Mouse (Mus musculus) spleen, adult 18-20 months (tissue): ENCODE data around the gene Adgrf4.

Experiments
- DNase-seq, 2 experiments: peaks; one replicate each; pipeline ENCODE4 v3.0.0; 2022; ENCODE audit warnings: mixed read lengths in 2 of 2

Gene Adgrf4

GRCm38 (mm10) chr17:42692136-42692535, at the start of gene Adgrf4:
TSS of gene Adgrf4 (minus strand) at chr17:42692284.
- DNase-seq = no peak

GRCm38 (mm10) chr17:42741801-42742217, 49.7 kb upstream of the Adgrf4 start, which contains the start of gene Adgrf2:
TSS of gene Adgrf2 (minus strand) at chr17:42742179.
- DNase-seq = no peak

GRCm38 (mm10) chr17:42738794-42739193, 46.7 kb upstream of the Adgrf4 start:
- no peak for DNase-seq

DNA sequence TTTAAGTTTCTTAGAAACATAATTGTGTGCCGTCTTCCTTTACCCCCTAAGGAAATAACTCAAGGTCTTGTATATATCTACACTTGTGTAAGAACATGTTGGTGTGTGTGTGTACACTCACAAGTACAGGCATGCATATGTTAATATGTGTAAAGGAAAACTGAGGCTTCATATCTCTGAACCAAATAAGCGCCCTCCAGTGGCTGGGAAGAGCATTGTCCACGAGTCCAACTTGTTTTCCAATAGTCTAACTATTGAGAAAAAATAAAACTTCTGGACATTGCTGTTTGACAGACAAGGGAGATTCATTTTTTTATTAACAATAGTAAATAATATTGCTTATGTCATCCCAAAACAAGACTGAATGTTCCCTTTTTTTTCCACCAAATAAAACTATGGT, 25.1 kb upstream of the Adgrf4 start:
- DNase-seq = no peak

DNA sequence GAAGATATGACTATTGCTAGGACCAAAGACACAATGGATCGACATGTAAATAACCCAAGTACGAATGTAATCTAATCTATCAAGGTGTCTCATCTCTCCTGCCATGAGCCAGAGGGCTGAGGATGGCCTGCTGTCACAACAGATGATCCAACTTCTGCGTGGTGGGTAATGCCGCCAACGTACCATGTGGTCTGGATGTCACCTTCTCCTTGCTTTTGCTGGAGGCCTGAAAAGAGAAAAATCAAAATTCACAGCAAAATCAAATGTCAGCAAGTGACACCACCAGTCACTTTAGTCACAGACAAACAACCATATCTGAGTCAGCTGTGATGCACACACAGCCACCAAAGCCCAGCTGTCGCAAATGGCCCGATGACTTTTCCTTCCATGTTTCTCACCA, 22.9 kb upstream of the Adgrf4 start:
- DNase-seq = no peak

- no peak for DNase-seq
Measured at GRCm38 (mm10) chr17:42710717-42711116, 18.6 kb upstream of the Adgrf4 start.

DNA sequence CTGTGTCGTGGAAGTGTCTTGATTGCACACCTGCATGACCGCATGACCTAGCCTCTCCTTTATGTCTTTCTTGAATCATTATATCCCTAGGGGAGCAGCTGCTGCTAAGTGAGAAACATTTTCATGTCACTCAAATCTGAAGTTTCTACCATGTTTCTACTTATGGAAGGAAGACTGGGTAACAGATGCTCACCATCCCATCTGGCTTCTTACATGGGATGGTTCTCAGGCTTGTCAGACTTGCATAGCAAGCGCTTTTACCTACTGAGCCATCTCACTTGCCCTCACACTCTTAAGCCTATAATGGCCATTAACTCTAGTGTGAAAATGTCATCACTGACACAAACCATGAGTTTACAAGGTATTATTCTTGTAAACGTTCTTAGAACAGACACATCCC, 13.5 kb upstream of the Adgrf4 start:
- DNase-seq = no peak

- no peak for DNase-seq
Measured at GRCm38 (mm10) chr17:42702198-42702597, 10.1 kb upstream of the Adgrf4 start.

GRCm38 (mm10) chr17:42694730-42695129, 2.6 kb upstream of the Adgrf4 start:
- no peak for DNase-seq

DNA sequence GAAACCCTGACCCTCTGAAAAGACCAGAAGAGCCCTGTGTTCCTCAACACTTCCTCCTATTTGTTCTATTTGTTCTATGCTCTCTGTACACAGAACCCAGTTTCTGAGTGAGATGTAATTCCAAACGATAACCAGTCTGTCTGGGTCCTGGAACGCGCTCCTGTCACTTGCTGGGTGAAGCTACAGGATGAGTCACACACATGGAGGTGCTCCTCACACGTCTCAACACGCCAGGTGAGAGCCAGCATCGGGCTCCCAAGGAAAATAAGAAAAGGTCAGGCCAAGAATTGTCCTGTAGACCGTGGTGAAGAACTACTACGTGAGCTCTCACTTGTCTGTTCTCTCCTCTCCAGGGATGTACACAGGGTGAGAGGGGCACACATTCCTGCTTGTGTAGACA, 1.6 kb downstream of the Adgrf4 start:
- DNase-seq = no peak

- DNase-seq = peak in 1 of 2 experiments; percentile 25
Measured at GRCm38 (mm10) chr17:42658634-42659422, 33.3 kb downstream of the Adgrf4 start.

DNA sequence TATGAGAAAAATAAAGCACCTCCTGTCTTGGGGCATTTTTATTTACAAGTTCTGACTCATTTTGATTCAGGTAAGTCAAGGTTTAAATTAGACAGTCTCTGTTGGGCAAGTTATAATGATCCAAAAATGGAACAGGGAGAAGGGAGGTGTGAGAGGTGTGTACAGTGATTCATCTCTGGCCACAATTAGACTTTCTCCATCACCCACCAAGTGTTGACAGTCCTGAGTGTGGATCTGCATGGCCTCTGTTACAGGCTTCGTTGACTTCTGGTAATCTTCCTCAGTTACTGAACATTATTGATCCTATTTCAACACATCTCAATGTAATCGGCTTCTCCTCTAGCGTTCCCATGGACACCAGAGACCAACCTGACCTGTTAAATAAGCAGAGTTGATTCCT, 48.7 kb downstream of the Adgrf4 start:
- no peak for DNase-seq

DNA sequence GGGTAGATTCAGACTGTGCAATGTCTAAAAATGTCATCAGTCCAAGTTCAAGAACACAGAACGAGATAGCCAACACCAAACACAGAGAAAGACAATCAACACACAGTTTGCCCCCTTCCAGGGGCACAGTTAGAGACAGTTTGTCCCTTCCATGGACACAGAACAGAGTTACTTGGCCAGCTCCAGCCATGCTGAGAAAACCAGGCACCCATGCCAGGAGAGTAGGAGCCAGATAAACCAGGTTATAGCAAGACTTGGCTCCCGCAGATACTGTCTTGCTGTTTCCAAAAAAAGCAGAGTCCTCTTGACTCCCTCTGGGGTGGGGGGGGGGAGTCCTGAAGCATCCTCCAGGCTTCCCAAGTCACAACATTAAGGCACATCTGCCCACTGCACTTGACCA, 61.9 kb downstream of the Adgrf4 start:
- DNase-seq = no peak

GRCm38 (mm10) chr17:42613043-42613737, 78.9 kb downstream of the Adgrf4 start:
- no peak for DNase-seq

GRCm38 (mm10) chr17:42611295-42611694, 80.8 kb downstream of the Adgrf4 start, which contains the start of gene Opn5:
TSS of gene Opn5 (minus strand) at chr17:42611395.
- DNase-seq = no peak

DNA sequence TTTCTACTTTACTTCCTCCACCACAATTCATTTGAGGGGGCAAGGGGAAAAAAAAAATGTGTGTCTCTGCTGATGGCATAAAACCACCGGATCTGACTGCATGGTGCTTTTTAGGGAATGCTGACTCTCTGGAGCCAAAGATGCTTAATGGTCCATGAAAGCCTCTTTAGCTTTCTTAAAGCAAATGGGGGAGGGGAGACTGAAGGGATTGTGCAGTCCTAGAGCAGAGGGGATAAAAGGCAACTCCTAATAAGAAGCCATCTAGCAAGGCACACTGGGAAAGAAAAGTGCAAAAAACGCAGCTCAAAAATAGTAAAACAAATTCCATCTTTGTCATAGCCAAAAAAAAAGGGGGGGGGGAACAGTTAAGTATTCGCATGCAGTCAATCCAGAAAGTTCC, 83.8 kb downstream of the Adgrf4 start:
- no peak for DNase-seq
